Mouse (Mus musculus) ES-E14 (cell line): ENCODE measurements around the gene Nxpe3. TPM values are rescaled to one million over a fixed set of nuclear protein-coding genes. Genes with fewer than 3 reads are reported as not detected.

Source experiments
- DNase-seq: peaks from one replicate; pipeline ENCODE4 v3.0.0-alpha.2; 2013; ENCODE audit warnings: low read depth, low spot score
- H3K27ac ChIP-seq: 2 replicates; pipeline ENCODE4 v1.5.1; 2012; ENCODE audit warnings: low read depth, mild to moderate bottlenecking, low read length, moderate library complexity, mixed read lengths; ENCODE audit not compliant: poor library complexity, insufficient read depth, severe bottlenecking
- H3K36me3 ChIP-seq: 2 replicates; pipeline ENCODE4 v1.6.1; 2012; ENCODE audit warnings: mild to moderate bottlenecking, low read length, moderate library complexity, mixed read lengths; ENCODE audit not compliant: control insufficient read depth, poor library complexity, insufficient read depth, severe bottlenecking
- H3K4me1 ChIP-seq, 2 experiments: fragments of 150-350 bp in 1 of 2; sonication (generic) in 1 of 2; 2 replicates each; pipeline ENCODE4 v1.6.1; 2012; ENCODE audit warnings: low read length in 2 of 2, mild to moderate bottlenecking in 1 of 2, mixed read lengths in 1 of 2; ENCODE audit not compliant: control insufficient read depth in 2 of 2, insufficient read depth in 2 of 2, poor library complexity in 1 of 2
- H3K4me3 ChIP-seq, 2 experiments: fragments of 150-350 bp in 1 of 2; sonication (generic) in 1 of 2; 2 replicates each; pipeline ENCODE4 v1.5.1; 2012; ENCODE audit warnings: low read length in 2 of 2, low read depth in 1 of 2, mild to moderate bottlenecking in 1 of 2, mixed read lengths in 1 of 2; ENCODE audit not compliant: insufficient read depth in 1 of 2, poor library complexity in 1 of 2, severe bottlenecking in 1 of 2
- H3K9ac ChIP-seq: 2 replicates; pipeline ENCODE4 v1.6.1; 2012; ENCODE audit warnings: low read depth, mild to moderate bottlenecking, low read length, mixed read lengths; ENCODE audit not compliant: poor library complexity, insufficient read depth, severe bottlenecking
- H3K9me3 ChIP-seq: fragments of 150-350 bp; sonication (generic); 2 replicates; pipeline ENCODE4 v1.6.1; 2012; ENCODE audit warnings: low read depth, mild to moderate bottlenecking, low read length; ENCODE audit not compliant: control insufficient read depth, insufficient read depth
- CHD2 ChIP-seq: IDR thresholded peaks from 2 replicates; pipeline ENCODE4 v1.6.1; 2014; ENCODE audit warnings: mild to moderate bottlenecking, low read depth, low read length, inconsistent platforms
- HCFC1 ChIP-seq: IDR thresholded peaks from 2 replicates; pipeline ENCODE4 v1.6.1; 2012; ENCODE audit warnings: low read length, inconsistent platforms, borderline replicate concordance; ENCODE audit not compliant: insufficient read depth
- MAFK ChIP-seq: IDR thresholded peaks from 2 replicates; pipeline ENCODE4 v1.6.1; 2014; ENCODE audit warnings: mild to moderate bottlenecking, low read depth, low read length, inconsistent platforms; ENCODE audit not compliant: insufficient read depth
- ZC3H11A ChIP-seq: IDR thresholded peaks from 2 replicates; pipeline ENCODE4 v1.6.1; 2012; ENCODE audit warnings: low read depth, mild to moderate bottlenecking, inconsistent platforms, low read length, borderline replicate concordance
- ZNF384 ChIP-seq: IDR thresholded peaks from 2 replicates; pipeline ENCODE4 v1.6.1; 2012; ENCODE audit warnings: low read depth, low read length, inconsistent platforms
- in situ Hi-C, 2 experiments: fragments of 600-800 bp; cut with MboI; formaldehyde crosslinking; loops; one replicate each; pipeline ENCODE4 v1.15.1; 2025; ENCODE audit warnings: low sequenced_read_pairs in 2 of 2, inconsistent platforms in 1 of 2; ENCODE audit not compliant: unreplicated experiment in 2 of 2
- total RNA-seq: library from RNA; depleted of rRNA; stranded (reverse); fragments of 300-350 nt; gene quantifications from 2 replicates; pipeline ENCODE4 v1.2.3, GENCODE M21; 2012

Nxpe3 gene
- total RNA-seq, 1 experiment: 1.7 TPM

DNA sequence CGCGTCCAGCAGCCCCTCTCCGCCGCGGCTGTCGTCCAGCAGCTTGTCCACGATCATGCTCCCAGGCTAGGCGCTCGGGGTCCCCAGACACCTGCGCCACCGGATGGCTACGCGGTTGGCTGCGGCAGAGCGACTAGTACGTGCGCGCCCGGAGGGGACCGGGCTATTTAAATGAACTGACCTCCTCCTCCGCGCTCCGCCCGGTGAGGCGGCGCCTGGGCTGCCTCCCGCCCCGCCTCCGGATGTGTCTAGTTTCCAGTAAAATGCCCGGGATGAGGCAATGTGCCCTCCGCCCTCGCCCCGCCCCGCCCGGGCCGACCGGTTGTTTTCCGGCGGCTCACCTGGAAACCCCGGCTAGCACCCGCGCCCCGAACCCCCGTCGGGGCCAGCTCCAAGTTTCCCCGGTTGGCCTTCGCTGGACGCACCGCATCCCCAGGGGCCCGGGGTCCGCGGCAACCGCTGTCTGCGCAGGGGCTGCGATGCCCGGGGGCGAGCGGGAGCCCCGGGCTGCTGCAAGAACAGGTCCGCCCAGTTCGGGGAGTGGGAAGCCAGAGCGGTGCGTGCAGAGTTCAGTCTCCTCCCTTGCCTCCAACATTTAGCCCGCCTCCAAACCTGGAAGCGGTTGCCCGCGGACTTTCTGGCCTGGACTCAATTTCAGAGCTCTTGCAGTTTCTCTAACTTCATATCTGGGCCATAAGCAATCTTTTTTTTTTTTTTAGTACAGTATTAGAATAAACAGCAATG lies 72.9 kb downstream of the Nxpe3 start:
- Histone ChIP-seq H3K9ac (peak overlapping the region; percentile 97), H3K9me3 (no peaks in the 10 kb centered on the region), H3K27ac (peak overlapping the region; percentile 87), H3K36me3 (peaks cover 10% of the 10 kb centered on the region), H3K4me3 (peak overlapping the region; percentile 65 to 99), H3K4me1 (peaks cover 2 to 12% of the 10 kb centered on the region in 2 experiments; a peak in 3 of 4 replicates)
- DNase-seq: peak; percentile 75
- TF ChIP-seq ZC3H11A (no peak), CHD2 (no peak), HCFC1 (no peak), ZNF384 (no peak), MAFK (no peak)
- in situ Hi-C loops: no loop called here

DNA sequence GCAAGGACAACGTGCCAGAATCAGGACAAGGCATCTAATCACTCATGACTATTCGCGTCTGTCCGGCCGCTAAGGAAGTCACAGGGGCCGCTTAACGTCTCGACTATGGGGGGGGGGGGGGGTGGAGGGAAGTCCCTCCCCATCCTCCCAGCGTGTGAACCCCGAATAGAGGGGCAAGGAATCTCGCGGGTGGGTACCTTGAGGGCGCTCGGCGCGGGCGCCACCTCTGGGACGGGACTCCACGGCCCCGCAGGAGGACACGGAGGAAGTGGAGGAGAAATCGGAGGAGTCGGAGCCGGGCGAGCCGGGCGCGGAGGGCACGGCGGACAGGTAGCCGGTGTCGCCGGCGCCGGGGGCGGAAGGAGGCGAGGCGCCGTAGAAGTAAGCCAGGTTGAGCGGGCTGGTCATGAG lies 73.5 kb downstream of the Nxpe3 start:
- TF ChIP-seq MAFK (no peak), ZNF384 (no peak), ZC3H11A (no peak), HCFC1 (no peak)
- H3K9ac ChIP-seq: peak overlapping the region; percentile 97
- in situ Hi-C loops: no loop called here
- no peak for DNase-seq
- peaks cover 2 to 12% of the 10 kb centered on the region in 2 experiments; a peak in 3 of 4 replicates for H3K4me1 ChIP-seq
- H3K36me3 ChIP-seq: peaks cover 13% of the 10 kb centered on the region
- peak overlapping the region; percentile 29; the same call in 1 of the 2 replicates for H3K27ac ChIP-seq
- H3K4me3 ChIP-seq: peak overlapping the region; percentile 65 to 99
- H3K9me3 ChIP-seq: no peaks in the 10 kb centered on the region

DNA sequence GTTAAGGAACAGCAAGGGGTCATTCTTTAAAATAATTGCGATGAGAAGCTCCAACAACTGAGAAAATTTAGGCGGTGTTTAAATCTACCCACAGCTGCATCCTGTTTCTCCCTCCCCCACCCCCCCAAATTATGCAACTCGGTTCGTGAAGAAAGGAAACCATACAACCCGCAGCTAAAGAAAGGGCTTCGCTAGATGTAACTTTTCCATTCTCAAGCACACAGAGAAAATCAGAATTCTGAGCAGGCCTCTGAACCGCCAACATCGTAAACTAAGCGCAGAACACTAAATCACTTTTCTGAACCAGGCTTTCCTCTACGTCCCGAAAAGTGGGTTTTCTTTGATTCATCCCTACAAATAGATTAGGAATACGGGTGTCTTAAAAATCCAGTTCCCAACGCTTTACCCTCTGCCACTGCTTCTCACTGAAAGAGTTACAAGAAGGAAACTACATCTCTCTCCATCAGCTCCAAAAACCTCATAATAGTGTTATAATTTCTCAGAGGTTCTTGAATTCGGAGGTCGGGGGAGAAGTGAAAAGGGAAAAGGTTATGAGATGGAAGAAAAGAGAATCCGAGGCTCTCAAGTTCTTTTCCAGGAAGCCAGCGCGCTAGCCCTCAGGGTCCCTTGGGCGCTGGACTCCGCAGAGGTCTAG lies 74.0 kb downstream of the Nxpe3 start:
- TF ChIP-seq ZC3H11A (no peak), ZNF384 (no peak), MAFK (no peak), HCFC1 (no peak), CHD2 (no peak)
- DNase-seq: no peak
- Histone ChIP-seq H3K4me1 (peaks cover 2 to 12% of the 10 kb centered on the region in 2 experiments; a peak in 3 of 4 replicates), H3K4me3 (peak overlapping the region; percentile 65 to 99), H3K36me3 (peaks cover 15% of the 10 kb centered on the region), H3K9ac (peak overlapping the region; percentile 97), H3K27ac (no peak overlapping the region), H3K9me3 (no peaks in the 10 kb centered on the region)
- in situ Hi-C loops: no loop called here

DNA sequence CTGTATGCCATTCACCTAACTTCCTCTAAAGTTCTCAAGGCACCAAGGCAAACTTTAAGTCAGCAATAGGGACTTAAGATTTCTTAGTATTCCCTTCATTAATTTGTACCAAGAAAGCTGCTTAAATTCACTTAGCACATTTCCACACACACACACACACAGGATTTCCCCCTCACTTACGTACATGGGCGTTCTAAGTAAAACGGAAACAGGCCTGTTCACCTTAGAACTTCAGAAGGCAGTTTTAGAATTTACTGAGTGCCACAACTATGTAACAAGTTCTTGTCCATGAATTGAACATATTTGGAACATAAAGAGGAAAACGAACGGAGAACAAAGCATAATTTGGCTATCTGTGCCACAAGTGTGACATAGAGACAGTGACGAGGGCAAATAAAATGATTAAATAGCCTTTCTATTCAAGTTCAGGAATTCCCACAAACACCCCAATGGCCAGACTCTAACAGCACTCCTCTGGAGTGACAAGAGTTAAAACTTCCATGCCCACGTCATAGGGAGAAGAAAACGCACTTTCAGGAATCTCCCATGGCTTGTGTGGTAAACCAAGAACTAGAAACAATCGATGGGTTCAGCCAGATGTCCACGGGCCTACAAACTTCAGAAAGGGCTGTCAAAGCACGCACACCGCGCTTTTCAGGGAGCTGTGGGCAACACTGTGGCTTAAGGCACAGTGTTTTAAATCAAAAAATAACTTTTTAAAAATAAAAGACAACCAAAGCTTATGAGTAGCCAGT lies 74.7 kb downstream of the Nxpe3 start:
- H3K9me3 ChIP-seq: no peaks in the 10 kb centered on the region
- no peak for TF ChIP-seq HCFC1
- no peak for TF ChIP-seq ZNF384
- no peak for TF ChIP-seq CHD2
- TF ChIP-seq ZC3H11A: no peak
- no peak for TF ChIP-seq MAFK
- peaks cover 17% of the 10 kb centered on the region for H3K36me3 ChIP-seq
- H3K4me1 ChIP-seq: peaks cover 2 to 12% of the 10 kb centered on the region in 2 experiments; a peak in 3 of 4 replicates
- DNase-seq: no peak
- H3K9ac ChIP-seq: no peak overlapping the region
- H3K4me3 ChIP-seq: peak overlapping the region; percentile 65 to 99; a peak in 2 of 4 replicates
- no peak overlapping the region for H3K27ac ChIP-seq
- in situ Hi-C loops: no loop called here
